In genomic region chr11:75999440-76000155, GRCm38 (mm10) we compare ENCODE assay signal across 8 mouse cellular contexts. TPM values are rescaled to one million over a fixed set of nuclear protein-coding genes. Genes with fewer than 3 reads are reported as not detected.
DNase-seq lines count a peak whose midpoint lies in the region; ATAC-seq and TF ChIP-seq lines count a peak whose summit lies in the region.

Gene 1700016K19Rik, plus strand, starts transcription at chr11:75999912.

- DNase-seq in cerebellum, adult 2 months = peak; percentile 86
- peak; percentile 84 for DNase-seq in forelimb bud, embryonic 11.5 days (ENCODE audit: low read depth, low spot score)
- peak; percentile 73 to 75 for DNase-seq in layer of hippocampus, adult 8-10 months (ENCODE audit: low spot score in 2 of 2)
- peak; percentile 88 for DNase-seq in lung, embryonic 14.5 days
- DNase-seq in ovary, adult 18-20 months (ENCODE audit: low spot score) = peak; percentile 61
- peak; percentile 86 for DNase-seq in thymus, adult 2 months

- no peaks in the 10 kb centered on the region for H3K36me3 ChIP-seq in ES-Bruce4 (ENCODE audit: control insufficient read depth, insufficient read depth, low read length, poor library complexity, severe bottlenecking)
- H3K36me3 ChIP-seq in lung, embryonic 14.5 days (ENCODE audit: insufficient read depth) = no peaks in the 10 kb centered on the region
- H3K36me3 ChIP-seq in thymus, adult 2 months (ENCODE audit: control insufficient read depth, insufficient read depth, low read length) = no peaks in the 10 kb centered on the region

- TF ChIP-seq POLR2A in ES-Bruce4 (IDR thresholded peaks at IDR 0.05; ENCODE audit: insufficient read depth, low read length) = no peak
- TF ChIP-seq POLR2A in cerebellum, adult 2 months (IDR thresholded peaks at IDR 0.05; ENCODE audit: borderline replicate concordance, insufficient read depth, low read length) = no peak
- no peak for TF ChIP-seq POLR2A in thymus, adult 2 months (IDR thresholded peaks at IDR 0.05; ENCODE audit: control insufficient read depth, extremely low read depth, insufficient read depth, low read length, poor library complexity)

- H3K9me3 ChIP-seq in ES-Bruce4 (replicated peaks; ENCODE audit: control insufficient read depth, insufficient read depth, low read length, poor library complexity, severe bottlenecking) = no peaks in the 10 kb centered on the region
- H3K9me3 ChIP-seq in lung, embryonic 14.5 days (ENCODE audit: low read depth, low read length) = no peaks in the 10 kb centered on the region

- peak; percentile 42 for TF ChIP-seq CTCF in ES-Bruce4 (IDR thresholded peaks at IDR 0.05; ENCODE audit: low read depth, low read length)
- peak; percentile 78 for TF ChIP-seq CTCF in cerebellum, adult 2 months (IDR thresholded peaks at IDR 0.05; ENCODE audit: borderline replicate concordance, insufficient read depth, low read depth, low read length)
- peak; percentile 79 for TF ChIP-seq CTCF in lung, embryonic 14.5 days (IDR thresholded peaks at IDR 0.05; ENCODE audit: low read depth)
- peak; percentile 63; the same call in 1 of the 2 replicates for TF ChIP-seq CTCF in thymus, adult 2 months (IDR thresholded peaks at IDR 0.05; ENCODE audit: borderline replicate concordance, control insufficient read depth, extremely low read depth, insufficient read depth, low read length, poor library complexity)

- H3K27me3 ChIP-seq in ES-Bruce4 (ENCODE audit: control insufficient read depth, insufficient read depth, low read length, poor library complexity, severe bottlenecking) = no peaks in the 10 kb centered on the region
- H3K27me3 ChIP-seq in cerebellum, adult 2 months (ENCODE audit: control insufficient read depth, insufficient read depth, low read length) = no peaks in the 10 kb centered on the region
- H3K27me3 ChIP-seq in lung, embryonic 14.5 days (ENCODE audit: insufficient read depth, low read length) = 0 out of 2 replicates have a peak, but pooled peaks cover 3% of the 10 kb centered on the region
- no peaks in the 10 kb centered on the region for H3K27me3 ChIP-seq in thymus, adult 2 months (ENCODE audit: control insufficient read depth, insufficient read depth, low read length)

- no peak within 1 kb of the TSS for H3K27ac ChIP-seq in ES-Bruce4 (ENCODE audit: insufficient read depth, low read length)
- H3K27ac ChIP-seq in cerebellum, adult 2 months (ENCODE audit: insufficient read depth, low read length) = no peak within 1 kb of the TSS
- no peak within 1 kb of the TSS for H3K27ac ChIP-seq in lung, embryonic 14.5 days (ENCODE audit: low read depth)
- H3K27ac ChIP-seq in thymus, adult 2 months (ENCODE audit: control insufficient read depth, insufficient read depth, low read length) = no peak within 1 kb of the TSS

- peak within 1 kb of the TSS; percentile 43 for H3K4me3 ChIP-seq in ES-Bruce4 (ENCODE audit: low read depth, low read length)
- H3K4me3 ChIP-seq in cerebellum, adult 2 months (replicated peaks; ENCODE audit: insufficient read depth, low read depth, low read length) = peak within 1 kb of the TSS; percentile 53
- H3K4me3 ChIP-seq in lung, embryonic 14.5 days (ENCODE audit: low read depth, low read length) = peak within 1 kb of the TSS; percentile 59
- peak within 1 kb of the TSS; percentile 19 for H3K4me3 ChIP-seq in thymus, adult 2 months (ENCODE audit: control insufficient read depth, insufficient read depth, low read length)

- peak within 1 kb of the TSS; percentile 84 for H3K4me2 ChIP-seq in lung, embryonic 14.5 days

- ATAC-seq in hematopoietic stem cell, adult 5-6 weeks (replicated peaks in 1 of 2; ENCODE audit: insufficient read depth in 1 of 2, low FRiP score in 2 of 2, low TSS enrichment in 1 of 2, low read depth in 1 of 2, poor library complexity in 2 of 2, severe bottlenecking in 2 of 2) = peak; percentile 86 to 96
- ATAC-seq in lung, embryonic 14.5 days (ENCODE audit: insufficient read depth) = peak; percentile 85

- TF ChIP-seq EP300 in ES-Bruce4 (IDR thresholded peaks at IDR 0.05; ENCODE audit: insufficient read depth, low read depth, low read length) = no peak

- peak within 1 kb of the TSS; percentile 35; the same call in 1 of the 2 replicates for H3K9ac ChIP-seq in ES-Bruce4 (ENCODE audit: low read depth, poor library complexity, severe bottlenecking)
- H3K9ac ChIP-seq in lung, embryonic 14.5 days = peak within 1 kb of the TSS; percentile 49

- peaks cover 3% of the 10 kb centered on the region for H3K4me1 ChIP-seq in ES-Bruce4 (ENCODE audit: control insufficient read depth, insufficient read depth, low read length)
- no peaks in the 10 kb centered on the region for H3K4me1 ChIP-seq in cerebellum, adult 2 months (ENCODE audit: control insufficient read depth, insufficient read depth, low read length)
- no peaks in the 10 kb centered on the region for H3K4me1 ChIP-seq in lung, embryonic 14.5 days (ENCODE audit: insufficient read depth)
- peaks cover 6% of the 10 kb centered on the region for H3K4me1 ChIP-seq in thymus, adult 2 months (replicated peaks; ENCODE audit: control insufficient read depth, insufficient read depth, low read length)

- WGBS in cerebellum, adult 2 months = 12% methylated on average over 36 of the region's 36 CpGs
- WGBS in lung, embryonic 14.5 days = 11% methylated on average over 36 of the region's 36 CpGs
- 14% methylated on average over 35 of the region's 36 CpGs for WGBS in thymus, adult 2 months

RNA-seq across cellular contexts. Expression of gene 1700016K19Rik, which starts in this region (rescaled TPM):
- not detected in 2 replicates for polyA plus RNA-seq in ES-Bruce4 (2011; ENCODE audit: insufficient read depth, insufficient read length, low read depth, missing spikeins)
- 1.1 and 1.5 TPM in 2 replicates for polyA plus RNA-seq in cerebellum, adult 2 months (2012; rRNA removed)
- not detected in 2 replicates for total RNA-seq in hematopoietic stem cell, adult 5-6 weeks (2017)
- 1 to 10 TPM; 1.8 to 4.4 (median 2.4) TPM for total RNA-seq in layer of hippocampus, adult 8-10 months (2022)
- 1.6 and 2.2 TPM in 2 replicates for polyA plus RNA-seq in lung, embryonic 14.5 days (2014; fragmentation: Nextera tagmentation; extraction: Ambion mirVana)
- 0.38 and 0.74 TPM in 2 replicates for polyA plus RNA-seq in thymus, adult 2 months (2012; rRNA removed)

Comparison
In these comparisons a context has a peak if more than half of its experiments do, and no peak if none do; other contexts are left out.
1. Peak in ATAC-seq in hematopoietic stem cell, adult 5-6 weeks; RNA of the gene not detected or under 1 TPM.
2. Peak in DNase-seq and H3K4me3 ChIP-seq in thymus, adult 2 months; RNA of the gene not detected or under 1 TPM.